Mouse (Mus musculus) ES-CJ7 (cell line): ENCODE results near the gene 1700086D15Rik.

Experiments
- DNase-seq: peaks from one replicate; pipeline ENCODE4 v3.0.0; 2011; ENCODE audit warnings: low read depth, low spot score

1700086D15Rik gene

DNA sequence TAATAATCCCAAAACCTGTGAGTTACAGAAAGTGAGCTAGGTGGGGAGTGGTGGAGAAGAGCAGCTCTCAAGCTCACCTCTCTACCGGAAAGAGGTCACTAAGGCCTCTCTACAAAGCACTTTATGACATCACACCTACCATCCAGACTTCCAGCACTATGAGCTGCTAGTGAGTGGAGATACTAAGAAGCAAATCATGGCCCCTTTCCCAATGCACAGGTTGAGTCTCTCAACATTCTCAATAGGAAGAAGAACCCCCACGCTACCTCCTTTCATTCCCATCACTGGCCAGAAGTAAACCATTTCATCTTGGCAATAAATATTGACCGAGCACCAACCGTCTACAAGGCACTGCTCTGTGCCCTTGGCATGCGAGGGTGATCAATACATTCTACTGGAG lies at the start of gene 1700086D15Rik:
1700086D15Rik (minus strand) TSS at position 101 of the 400 bp plus-strand sequence.
- no peak for DNase-seq

DNA sequence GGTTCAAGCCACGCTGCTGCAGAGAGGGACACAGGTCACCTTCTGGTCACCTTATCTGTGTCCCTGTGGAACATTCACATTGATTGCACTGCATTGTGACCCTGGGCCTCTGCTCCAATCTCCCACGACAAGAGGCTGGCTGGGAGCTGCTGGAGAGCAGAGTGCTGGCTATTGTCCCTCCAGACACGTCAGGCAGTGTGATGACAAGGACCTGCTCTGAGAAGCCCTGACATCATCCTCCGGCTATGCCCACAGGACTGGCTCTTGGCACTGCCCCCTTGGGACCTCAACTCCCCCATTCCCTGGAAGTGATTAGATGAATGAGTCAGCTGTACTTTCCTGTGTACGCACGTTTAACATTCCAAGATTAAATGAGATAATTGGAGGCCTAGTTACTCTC lies 49.8 kb upstream of the 1700086D15Rik start:
- no peak for DNase-seq

DNA sequence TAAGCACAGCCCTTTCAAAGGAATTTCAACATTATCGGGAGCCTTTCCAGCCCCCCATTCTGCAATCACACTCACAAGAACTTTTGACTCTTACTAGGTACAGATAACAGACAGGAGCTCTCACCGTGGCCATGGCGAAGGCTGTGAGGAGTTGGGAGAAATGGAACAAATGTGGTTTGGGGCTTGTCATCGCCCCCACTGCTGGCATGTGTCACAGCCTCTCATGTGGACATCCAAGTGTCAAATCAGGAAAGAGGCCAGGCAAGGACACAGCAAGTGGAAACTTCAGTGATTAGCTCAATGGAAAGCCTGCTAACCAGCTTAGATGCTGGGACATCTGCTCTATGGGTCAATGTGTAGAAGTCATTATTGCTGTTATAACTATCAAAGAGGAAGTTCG lies 45.6 kb upstream of the 1700086D15Rik start:
- no peak for DNase-seq

DNA sequence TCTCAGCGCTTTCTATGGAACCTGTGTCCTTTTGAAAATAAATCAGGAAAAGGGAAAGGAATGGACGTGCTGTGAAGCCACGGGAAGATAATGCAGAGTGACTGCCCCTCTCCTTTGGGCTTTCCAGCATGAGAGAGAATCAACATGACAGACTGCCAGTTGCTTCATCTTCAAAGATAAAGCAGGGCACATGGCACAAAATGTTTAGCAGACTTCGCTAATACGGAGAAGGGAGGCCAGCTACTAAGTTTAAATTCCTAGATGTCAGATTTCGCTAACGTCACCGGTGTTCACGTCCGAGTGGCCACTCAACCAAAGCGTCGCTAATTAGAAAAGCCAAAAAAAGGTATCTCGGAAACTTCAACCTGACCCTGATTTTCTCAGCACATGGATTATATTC lies 45.0 kb upstream of the 1700086D15Rik start:
- no peak for DNase-seq

DNA sequence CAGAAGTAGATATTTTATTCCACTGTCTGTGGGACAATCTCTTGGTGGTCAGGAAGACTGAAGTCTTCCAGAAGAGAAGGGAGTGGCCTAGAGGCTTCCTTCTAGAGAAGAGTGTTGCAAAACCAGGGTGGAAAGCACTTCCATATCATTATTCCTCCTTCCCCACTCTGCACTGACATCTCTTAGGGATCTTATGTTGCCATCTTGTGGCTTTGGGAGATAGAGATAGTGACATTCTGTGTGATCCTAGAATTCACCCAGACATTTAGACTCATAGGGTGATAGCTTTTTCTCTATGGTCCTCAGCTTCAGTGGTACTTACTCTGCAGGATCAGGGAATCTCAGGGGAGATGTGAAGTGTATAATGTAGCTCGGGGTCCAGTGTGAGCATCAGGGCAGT lies 43.3 kb upstream of the 1700086D15Rik start:
- no peak for DNase-seq

DNA sequence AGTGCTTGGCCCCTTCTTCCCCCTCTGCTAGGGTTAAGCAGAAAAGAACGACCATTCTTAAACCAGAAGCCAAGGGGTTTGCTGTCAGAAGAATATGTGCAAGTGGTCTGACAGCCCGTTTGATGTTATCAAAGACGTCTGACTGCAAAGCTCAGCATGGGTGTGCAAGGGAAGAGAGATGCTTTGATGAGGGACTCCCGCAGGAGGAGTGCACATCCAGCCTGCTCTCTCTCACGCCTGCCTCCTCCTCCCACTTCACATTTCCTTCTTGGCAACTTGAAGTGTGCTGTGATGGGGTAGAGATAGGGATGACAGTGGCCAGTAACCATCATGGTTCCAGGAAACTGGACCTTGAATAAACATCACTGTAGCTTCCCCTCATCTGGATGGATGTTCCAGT lies 42.5 kb upstream of the 1700086D15Rik start:
- no peak for DNase-seq

DNA sequence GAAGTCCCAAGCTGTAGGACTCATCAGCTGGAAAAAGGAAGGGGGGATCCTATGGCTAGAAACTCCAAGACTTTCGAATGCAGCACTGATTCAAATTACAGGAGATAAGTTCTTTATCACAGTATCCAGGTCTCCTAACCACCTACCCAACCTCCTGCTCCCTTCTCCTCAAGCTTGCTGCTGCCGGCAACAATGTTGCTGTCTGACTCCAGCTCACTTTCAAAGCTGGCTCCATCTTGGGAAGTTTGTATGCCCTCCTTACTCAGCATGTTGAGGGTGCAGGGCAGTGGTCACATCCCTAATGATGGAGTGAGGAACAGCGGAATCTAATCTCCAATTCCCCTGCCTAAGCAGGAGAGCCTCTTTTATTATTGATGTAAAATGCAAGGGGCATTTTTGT lies 38.3 kb upstream of the 1700086D15Rik start:
- DNase-seq: no peak

DNA sequence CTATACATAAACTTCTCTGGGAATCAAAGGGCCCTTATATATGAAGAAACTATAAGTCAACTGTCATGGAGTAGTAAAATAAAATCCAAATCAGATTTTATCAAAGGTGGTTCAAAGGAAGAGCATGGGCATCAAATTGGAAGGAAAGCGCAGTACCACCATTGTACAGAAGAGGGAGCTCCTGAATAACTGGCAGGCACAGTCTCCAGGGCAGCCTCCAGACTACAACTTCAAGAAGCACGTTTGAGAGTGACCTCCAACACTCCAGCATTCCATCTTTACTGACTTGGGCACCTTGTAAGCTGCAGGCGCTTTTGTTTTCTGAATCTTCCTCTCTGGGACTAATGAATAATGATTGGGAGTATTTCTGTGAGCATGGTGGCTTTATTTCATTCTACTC lies 37.6 kb upstream of the 1700086D15Rik start:
- peak; percentile 56 for DNase-seq

DNA sequence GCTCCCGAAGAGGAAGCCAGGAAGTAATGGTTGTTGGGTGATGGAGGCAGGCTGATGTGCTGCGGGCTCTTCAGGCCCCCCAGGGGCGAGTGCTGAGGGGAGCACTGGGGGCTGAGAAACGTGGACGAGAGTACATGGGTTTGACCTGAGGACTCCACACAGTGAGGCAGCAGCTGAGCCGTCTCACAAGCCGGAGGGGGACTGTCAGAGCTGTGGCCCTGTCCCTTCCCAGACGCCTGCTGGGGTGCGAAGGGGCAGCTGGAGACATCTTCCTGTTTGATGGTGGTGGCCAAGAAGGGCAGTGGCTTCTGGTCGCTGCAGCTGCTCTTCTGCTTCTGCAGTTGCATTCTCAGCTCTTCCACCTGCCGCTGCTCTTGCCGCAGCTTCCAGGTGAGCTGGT lies 27.3 kb upstream of the 1700086D15Rik start:
- no peak for DNase-seq

DNA sequence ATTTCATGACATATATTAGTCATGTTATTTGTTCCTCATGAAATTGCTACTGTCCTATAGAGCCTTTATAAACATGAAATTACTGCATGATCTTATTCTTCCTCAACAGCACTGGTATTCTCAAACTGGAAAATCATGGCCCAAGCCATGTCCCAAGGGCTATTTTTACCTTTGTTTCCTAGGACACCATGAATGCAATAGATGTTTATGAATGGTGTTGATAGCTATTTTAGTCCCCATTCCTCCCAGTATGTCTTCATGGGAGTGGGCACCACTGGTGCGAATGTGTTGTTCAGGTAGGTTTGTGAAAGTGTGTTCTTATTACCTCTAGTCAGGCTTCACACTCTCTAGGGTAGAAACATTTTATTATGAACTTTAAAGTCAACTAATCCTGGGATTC lies 25.4 kb upstream of the 1700086D15Rik start:
- no peak for DNase-seq

DNA sequence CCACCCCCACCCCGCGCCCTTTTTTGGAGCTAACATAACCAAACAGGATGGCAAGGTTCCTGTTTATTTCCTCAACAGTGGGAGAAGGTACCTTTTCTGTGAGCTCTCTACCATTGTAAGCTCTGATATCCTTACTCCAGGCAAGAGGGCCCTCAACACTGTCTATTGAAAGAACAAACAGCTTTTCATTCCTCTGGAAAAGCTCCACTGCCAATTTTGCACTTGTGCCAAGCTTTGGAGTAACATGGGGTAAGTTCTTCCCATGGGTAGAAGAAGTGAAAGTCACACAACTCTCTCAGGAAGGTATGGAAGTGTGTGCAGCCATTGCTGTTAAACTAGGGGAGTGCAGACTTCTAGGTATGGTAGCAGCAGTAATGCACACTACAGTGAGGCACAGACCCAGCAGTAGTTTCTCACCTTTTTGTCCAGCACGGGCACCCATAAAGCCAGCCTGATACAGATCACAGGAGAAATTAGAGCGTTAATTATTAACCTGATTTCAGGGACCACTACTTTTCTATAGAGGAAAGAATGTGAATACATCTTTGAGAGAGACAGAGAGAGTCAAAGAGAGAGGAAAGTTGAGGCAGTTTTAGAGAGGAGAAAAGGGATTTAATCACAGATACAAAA lies 10.5 kb upstream of the 1700086D15Rik start:
- no peak for DNase-seq

DNA sequence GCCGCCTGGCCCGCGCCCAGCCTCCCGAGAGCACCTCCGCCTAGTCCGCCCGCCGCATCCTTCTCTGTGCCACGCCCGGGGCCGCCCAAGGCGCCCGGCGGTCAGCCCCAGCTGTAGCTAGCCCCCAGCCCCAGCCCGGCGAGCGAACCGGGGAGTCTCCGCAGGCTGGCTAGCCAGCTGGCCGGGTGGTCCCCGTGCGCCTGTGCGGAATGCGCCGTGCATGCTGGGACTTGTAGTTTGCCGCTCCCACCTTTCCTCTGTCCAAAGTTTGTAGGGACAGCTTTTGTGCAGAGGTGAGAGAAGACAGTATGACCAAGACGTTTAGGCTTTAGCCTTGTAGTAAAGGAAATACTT lies 3.1 kb upstream of the 1700086D15Rik start, which contains the start of gene Arhgap44:
Arhgap44 (minus strand) TSS at position 195 of the 354 bp plus-strand sequence.
- peak; percentile 64 for DNase-seq

DNA sequence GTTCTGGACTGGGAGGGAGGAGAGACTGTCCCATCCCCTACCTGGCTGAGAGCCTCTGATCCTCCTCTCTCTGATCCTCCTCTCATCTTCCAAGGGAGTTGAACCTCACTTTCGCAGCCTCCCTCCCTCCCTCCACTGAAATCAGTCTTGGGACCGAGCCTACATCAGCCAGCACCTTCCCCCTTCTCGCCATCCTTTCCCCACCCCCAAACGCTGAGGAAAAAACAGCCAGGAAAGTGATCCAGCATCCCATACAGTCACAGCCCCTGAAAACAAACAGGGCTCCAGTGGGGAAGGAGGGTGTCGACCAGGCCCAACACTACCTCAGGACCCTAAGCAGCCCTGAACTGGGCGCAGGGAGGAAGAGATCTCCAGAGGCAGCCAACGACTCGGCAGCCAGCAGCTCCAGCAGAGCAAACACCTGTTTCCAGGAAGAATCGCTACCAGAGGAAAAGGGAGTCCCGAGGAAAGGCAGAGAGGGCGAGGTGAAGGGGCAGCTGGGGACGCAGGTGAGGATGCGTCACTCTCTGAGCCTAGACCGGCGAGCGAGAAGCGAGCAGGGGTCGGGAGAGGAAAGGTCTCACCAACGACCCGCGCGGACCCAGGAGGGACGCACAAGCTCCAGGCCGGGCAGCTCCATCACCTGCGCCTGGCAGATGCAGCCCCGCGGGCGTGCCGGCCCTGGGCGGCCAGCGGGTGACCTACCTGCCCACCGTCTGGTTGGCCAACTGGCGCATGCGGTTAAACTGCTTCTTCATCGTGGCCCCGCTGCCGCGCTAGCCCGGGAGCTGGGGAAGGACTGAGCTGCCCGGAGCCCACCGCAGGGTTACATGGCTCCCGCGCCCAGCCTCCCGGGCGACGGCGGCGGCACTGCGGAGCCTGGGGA lies 2.4 kb upstream of the 1700086D15Rik start:
- DNase-seq: no peak

DNA sequence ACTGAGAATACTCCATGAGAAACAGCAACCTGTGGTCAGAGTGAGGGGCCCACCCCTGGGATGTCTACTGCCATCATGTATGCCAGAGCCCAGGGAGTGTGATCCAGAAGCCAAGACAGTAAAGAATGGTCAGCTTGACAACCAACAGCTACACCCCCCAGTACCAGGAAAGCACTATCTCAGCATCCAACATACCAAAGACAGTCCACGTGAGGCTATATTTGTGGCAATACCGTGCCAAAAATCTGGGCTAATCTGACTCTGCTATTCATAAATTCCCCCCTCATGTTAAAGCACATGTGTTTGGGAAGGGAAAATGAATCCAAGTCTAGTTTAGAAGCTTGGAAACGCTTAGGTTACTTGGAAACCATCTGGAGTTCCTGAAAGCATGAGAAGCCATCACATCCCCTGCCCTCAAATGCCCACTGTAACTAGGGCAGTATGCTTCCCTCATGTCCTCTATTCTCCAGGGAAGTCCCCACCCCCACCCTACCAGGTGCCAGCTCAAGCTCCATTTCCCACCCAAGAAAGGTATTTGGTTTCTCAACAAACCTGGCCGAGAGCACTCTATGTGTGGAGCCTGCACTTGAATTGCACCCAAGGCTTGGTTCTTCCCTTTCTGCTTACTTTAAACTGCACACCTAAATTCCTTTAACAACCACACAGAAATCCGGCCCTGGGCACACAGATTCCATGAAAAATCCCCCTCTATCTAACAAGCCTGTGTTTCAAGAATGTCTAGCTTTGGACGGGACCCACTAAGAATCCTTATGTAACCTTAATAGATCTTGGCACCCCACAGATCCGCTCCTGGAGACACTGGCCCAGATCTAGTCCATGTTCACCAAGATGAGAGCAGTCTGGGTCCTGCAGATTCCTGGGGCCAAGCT lies 1.5 kb upstream of the 1700086D15Rik start:
- no peak for DNase-seq

DNA sequence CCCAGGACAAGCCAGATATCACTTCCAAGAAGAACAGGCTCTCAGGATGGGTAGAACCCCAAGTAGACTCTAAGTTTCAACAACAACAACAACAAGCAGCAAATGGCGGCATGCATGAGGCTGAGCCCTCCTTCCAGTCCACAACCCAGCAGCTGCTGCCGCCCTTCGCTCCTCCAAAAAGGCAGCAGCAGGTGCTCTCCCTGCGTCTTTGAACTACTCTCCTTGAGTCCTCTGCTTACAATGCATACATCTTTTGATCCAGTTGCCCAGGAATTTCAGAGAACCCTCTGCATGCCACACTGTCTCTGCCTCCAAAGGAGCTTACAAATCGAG lies 1.1 kb downstream of the 1700086D15Rik start:
- DNase-seq: no peak

DNA sequence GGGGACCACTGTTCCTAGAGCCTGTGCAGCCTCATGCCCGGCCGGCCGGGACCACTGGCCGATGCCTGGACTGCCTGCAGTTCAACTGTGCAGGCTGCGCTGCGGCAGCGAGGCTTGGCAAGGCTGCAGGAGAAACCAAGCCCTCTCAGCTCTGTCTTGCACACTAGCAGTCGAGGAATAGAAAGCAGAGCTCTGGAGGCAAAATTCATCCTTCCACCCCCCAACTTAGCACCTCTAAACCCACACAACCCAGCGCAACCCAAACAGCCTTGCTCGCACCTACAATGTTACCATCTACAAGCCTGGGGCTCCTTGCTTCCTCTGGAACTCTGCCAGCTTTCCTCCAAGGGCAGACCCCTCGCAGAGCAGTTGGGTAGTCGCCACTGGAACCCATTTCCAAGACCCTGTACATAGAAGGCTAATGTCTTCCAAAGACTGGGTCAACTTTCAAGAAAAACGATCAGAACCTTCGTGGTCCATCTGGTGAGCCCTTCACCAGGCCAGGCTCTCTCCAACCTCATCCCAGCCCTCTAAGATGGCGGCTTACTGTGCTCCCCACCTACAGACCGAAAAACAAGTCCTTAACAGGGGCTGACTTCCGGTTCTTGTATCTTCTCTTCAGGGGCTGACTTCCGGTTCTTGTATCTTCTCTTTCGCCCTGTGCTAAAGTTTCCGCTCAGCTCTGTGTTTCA lies 1.6 kb downstream of the 1700086D15Rik start:
- DNase-seq: no peak

DNA sequence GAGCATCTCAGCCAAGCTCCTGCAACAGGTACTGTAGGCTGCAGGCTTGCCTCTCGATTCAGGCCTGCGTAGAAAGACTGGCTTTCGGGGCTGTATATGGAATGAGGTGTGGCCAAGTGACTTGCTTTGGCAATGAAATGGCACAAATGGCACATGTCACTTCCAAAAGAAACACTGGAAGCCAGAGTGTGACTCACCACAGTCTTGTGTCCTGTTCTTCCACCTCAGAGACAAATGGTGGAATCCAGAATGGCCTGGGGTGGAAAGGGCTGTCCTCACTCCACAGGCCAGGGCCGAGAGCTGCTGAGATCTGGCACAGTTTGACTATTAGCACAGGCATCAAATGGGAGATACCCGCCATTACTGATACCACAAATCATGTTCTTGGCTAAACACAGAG lies 6.7 kb downstream of the 1700086D15Rik start:
- DNase-seq: no peak

DNA sequence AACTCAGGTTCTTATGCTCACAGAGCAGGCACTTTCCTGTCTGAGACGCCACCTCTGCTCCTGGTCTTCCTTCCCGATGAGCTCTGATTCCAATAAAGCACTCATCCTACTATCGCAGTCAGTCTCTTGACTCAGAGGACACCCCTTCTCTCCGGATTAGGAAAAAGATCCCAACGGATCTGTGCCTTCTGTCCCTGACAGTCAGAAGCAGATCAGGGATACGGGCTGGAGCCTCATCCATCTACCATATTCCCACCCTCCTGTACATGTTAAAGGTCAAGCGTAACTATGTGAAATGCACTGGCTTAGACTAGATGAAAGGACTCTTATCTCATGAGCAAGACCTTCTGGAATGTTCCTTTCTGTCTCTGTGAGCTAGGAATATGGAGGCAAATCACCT lies 11.2 kb downstream of the 1700086D15Rik start:
- no peak for DNase-seq

DNA sequence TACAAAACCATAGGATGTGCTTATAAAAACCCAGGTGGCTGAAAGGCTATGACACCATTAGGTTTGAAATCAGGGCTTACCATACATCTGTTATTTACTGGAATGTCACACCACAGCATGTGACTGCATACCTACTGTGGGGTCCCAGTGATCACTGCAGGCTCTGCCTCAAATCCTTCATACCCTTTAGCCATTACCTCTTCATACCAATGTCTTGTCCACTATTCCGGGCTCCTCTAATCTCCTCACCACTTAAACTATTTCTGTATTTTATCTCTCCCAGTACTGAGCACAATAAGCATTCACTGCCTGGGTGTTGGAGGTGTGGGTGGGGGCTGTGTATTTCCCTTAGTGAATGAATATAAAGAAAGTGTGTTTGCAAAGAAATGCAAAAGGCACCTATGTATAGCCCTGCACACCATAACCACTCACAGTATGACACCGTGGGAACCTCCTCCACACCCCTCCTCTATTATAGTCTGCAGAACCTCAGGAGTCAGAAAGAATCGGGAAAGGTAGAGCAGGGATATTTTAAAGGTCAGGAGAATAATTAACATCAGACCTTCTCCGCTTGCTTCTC lies 16.8 kb downstream of the 1700086D15Rik start:
- no peak for DNase-seq

DNA sequence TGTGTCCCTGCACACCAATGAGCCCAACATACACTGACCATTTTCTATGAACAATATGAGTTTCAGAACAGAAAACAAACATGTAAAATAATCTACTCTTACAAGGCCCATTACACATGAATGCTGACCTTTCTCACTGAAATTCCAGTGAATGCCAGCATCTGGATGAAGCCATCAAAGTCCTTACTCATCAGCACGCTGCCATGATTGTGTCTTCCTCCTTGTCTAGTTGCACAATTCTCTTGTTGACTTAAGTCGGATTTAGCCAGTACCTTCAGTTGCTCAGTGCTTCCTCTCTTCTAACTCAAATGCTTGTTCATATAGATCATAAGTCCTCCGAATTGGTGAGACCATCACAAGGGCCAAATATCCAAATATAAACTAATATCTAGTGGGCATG lies 20.7 kb downstream of the 1700086D15Rik start:
- DNase-seq: no peak

DNA sequence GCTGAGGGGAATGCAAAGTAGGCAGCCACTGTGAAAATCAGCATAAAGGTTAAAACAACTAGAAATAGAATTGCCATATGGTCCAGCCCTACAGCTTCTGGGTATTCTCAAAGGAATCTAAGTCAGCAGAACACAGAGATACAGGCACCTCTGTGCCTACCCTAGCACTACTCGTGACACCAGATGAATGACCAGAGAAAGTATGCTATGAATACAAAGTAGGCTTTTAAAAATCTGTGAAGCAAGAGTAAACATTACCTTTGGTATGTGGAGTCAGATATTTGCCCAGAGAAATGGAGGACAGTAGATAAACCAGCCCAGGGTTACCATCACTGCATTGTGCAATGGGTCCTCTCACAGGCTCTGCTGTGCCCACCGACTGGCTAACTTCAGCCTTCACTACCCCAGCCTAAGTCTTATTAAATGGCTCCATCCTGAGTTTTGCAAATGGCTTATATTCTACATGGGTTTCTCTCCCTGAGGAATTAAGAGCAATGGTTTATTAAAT lies 22.5 kb downstream of the 1700086D15Rik start:
- no peak for DNase-seq
